Mouse (Mus musculus): Measurements from ENCODE around the gene Btbd9.
"Not testable (repeated sequence)": the region's sequence is repeated elsewhere in the genome, so short reads cannot be mapped to it uniquely, and the experiment has no call there.

- not testable (repeated sequence) for TF ChIP-seq GATA1 (IDR thresholded peaks at IDR 0.05; ENCODE audit: borderline replicate concordance, low read length); FLI1 (IDR thresholded peaks at IDR 0.05; ENCODE audit: low read length)
Measured at GRCm38 (mm10) chr17:30499541-30499940, 76.7 kb downstream of the Btbd9 start.

Measured in megakaryocyte, embryonic 14.5 days (primary cell).